Mouse (Mus musculus) spleen, adult 2 months (tissue): ENCODE data around the gene Trp53rka.

Experiments
- CTCF ChIP-seq: fragments of 200-500 bp; IDR thresholded peaks from 2 replicates; pipeline ENCODE4 v1.5.1; 2011; ENCODE audit warnings: mild to moderate bottlenecking, inconsistent platforms; ENCODE audit not compliant: insufficient read depth, insufficient read length, insufficient replicate concordance; ENCODE audit errors: extremely low read depth
- POLR2A ChIP-seq: fragments of 200-500 bp; IDR thresholded peaks from 2 replicates; pipeline ENCODE4 v1.6.1; 2011; ENCODE audit warnings: low read depth, low read length, inconsistent platforms

DNA sequence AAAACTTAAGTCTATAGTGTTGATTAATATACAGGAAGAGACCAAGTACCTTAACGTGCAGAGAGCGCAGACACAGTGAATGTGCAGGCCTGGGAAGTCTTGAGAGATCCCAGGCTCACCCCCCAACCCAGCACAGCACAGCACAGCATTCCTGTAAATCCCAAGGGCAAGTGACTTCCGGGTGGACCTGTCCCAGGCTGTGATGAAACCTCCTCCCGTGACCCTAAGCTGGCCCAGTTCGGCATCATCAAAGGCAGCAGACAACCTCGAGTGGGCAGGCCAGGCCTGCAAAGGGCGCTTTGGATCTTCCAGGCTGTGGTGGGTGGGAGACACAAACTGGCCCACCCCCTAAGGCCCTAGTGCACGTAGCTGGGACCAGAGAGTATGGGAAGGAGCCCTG is 11.1 kb downstream of the Trp53rka start:
- TF ChIP-seq CTCF, result no peak
- no peak for TF ChIP-seq POLR2A
